Mouse (Mus musculus): ENCODE data around the gene Pth1r. TPM values are rescaled to one million over a fixed set of nuclear protein-coding genes. Genes with fewer than 3 reads are reported as not detected.
A peak's percentile ranks its signal among the peaks of the same experiment; 100 is the strongest.
"Not testable (repeated sequence)": the region's sequence is repeated elsewhere in the genome, so short reads cannot be mapped to it uniquely, and the experiment has no call there.

Pth1r gene
- polyA plus RNA-seq, 1 experiment: 0.11 TPM

DNA sequence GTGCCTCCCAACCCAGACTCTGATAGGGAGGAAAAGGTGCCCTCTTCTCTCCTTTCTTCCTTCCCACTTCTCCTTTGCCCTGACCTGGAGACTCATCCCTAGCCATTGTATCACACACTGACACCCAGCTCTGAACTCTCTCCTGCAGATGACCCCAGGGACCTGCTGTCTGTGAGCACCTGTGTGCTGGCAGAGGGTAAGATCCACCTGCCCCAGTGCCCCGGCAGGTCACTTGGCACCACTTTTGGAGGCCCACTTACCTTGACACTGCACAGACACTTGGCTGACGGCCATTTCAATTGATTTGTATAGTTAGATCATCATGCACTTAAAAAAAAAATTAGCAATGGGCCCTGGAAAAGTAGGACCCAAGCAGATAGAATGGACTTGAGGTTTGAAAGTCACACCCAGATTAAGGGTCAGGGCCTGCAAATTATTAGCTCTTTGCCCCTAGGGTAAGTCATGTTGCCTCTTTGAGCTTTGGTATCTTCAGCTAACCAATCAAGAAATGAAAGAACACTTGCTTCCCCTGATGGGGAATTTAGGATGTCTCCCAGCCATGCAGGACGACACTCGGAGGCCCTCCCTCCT, 51.7 kb downstream of the Pth1r start:
- H3K27me3 ChIP-seq (replicated peaks): no peaks in the 10 kb centered on the region
- TF ChIP-seq FLI1 (IDR thresholded peaks at IDR 0.05; ENCODE audit: low read length) (no peak), GATA1 (IDR thresholded peaks at IDR 0.05; ENCODE audit: borderline replicate concordance, low read length) (no peak)
- peaks cover 66% of the 10 kb centered on the region for H3K4me1 ChIP-seq
- no peaks in the 10 kb centered on the region for H3K9me3 ChIP-seq
- H3K4me3 ChIP-seq (replicated peaks): no peak overlapping the region
- H3K36me3 ChIP-seq (replicated peaks; ENCODE audit: low read length): peaks cover 92% of the 10 kb centered on the region

DNA sequence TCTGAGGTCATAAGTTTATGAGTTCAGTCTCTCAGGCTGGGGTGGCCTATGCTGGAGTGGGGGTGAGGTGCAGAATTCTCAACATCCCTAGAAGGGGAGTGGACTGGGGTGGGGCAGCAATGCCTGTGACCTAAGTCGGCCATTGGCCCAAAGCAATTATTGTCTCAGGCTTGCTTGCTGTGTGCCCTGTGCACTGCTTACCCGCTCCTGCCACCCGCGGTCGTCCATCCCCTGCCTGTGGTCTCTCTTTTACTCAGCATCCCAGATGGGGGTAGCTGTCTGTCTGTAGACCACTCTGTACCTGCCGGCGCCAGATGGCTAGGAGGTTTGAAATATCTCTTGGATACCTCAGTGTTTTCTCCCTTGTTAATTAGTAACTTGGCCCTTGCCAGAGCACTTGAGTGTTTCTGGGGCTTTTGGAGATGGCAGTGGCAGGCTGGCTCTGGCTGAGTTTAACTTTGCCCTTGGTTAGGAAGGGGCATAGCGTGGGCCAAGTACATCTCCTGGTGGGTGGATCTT, 57.6 kb downstream of the Pth1r start:
- Histone ChIP-seq H3K4me3 (replicated peaks) (no peak overlapping the region), H3K27me3 (replicated peaks) (no peaks in the 10 kb centered on the region), H3K4me1 (peaks cover 80% of the 10 kb centered on the region), H3K36me3 (replicated peaks; ENCODE audit: low read length) (peaks cover 77% of the 10 kb centered on the region), H3K9me3 (no peaks in the 10 kb centered on the region)
- no peak for TF ChIP-seq GATA1 (IDR thresholded peaks at IDR 0.05; ENCODE audit: borderline replicate concordance, low read length)
- TF ChIP-seq FLI1 (IDR thresholded peaks at IDR 0.05; ENCODE audit: low read length): no peak

DNA sequence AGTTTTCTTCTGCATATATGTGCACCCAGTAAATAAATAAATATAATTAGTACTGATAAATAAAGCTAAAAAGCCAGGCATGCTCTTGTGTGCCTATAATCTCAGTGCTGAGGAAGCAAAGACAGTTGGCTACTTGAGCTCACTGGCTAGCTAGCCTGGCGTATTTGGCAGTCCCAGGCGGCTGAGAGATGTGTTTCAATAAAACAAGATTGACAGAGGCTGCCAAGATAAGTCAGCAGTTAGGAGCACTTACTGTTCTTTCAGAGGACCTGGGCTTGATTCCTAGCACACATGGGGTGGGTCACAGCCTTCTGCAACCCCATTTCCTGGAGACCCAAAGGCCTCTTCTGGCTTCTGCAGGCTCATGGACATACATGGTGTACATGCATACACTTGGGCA, 59.1 kb downstream of the Pth1r start:
- TF ChIP-seq FLI1 (IDR thresholded peaks at IDR 0.05; ENCODE audit: low read length) (no peak), GATA1 (IDR thresholded peaks at IDR 0.05; ENCODE audit: borderline replicate concordance, low read length) (no peak)
- no peak overlapping the region for H3K4me3 ChIP-seq (replicated peaks)

DNA sequence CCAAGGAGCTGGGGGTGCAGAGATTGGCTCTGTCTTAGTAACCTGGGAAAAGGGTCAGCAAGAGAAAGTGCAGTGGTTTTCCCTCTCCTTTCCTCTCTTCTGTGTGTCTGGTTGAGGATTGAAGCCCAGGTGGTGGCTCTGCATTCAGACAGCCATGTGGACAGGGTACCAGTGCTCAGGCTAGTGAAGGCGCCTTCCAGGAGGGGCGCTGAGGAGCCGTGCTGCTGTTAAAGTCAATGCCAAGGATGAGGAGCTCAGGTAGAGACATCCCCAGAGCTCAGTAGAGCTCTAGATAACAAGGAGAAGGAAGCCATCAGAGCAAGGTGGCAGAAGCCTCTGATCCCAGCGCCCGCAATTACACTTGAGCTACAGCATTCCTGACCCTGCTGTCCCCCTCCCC, 59.9 kb downstream of the Pth1r start:
- H3K36me3 ChIP-seq (replicated peaks; ENCODE audit: low read length): peaks cover 60% of the 10 kb centered on the region
- no peaks in the 10 kb centered on the region for H3K9me3 ChIP-seq
- H3K4me3 ChIP-seq (replicated peaks): no peak overlapping the region
- H3K27me3 ChIP-seq (replicated peaks): no peaks in the 10 kb centered on the region
- TF ChIP-seq FLI1 (IDR thresholded peaks at IDR 0.05; ENCODE audit: low read length): no peak
- no peak for TF ChIP-seq GATA1 (IDR thresholded peaks at IDR 0.05; ENCODE audit: borderline replicate concordance, low read length)
- H3K4me1 ChIP-seq: peaks cover 90% of the 10 kb centered on the region

More for the DNA sequence above, 59.1 kb downstream of the Pth1r start:
- H3K27me3 ChIP-seq (replicated peaks): no peaks in the 10 kb centered on the region
- H3K4me1 ChIP-seq: peaks cover 85% of the 10 kb centered on the region
- peaks cover 64% of the 10 kb centered on the region for H3K36me3 ChIP-seq (replicated peaks; ENCODE audit: low read length)
- H3K9me3 ChIP-seq: no peaks in the 10 kb centered on the region

DNA sequence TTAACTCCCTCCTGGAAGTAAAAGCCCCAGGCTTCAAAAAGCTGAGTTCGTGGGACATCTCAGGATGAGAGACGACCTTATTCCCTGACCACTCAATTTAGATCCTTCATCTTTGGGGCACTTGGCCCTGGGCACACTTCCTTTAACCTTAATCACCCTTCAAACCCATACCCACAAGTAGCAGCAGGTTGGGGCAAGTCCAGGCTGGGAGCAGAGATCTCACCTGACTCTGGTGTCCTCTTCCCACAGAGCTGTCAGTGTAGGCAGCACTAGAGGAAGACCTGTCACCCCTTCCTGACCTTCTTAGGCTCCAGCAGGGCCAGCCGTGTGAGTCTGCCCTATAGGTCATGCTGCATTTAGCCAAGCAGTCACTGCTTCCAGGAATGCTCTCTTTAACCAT, 60.5 kb downstream of the Pth1r start:
- Histone ChIP-seq H3K36me3 (replicated peaks; ENCODE audit: low read length) (peaks cover 57% of the 10 kb centered on the region), H3K4me3 (replicated peaks) (no peak overlapping the region), H3K9me3 (no peaks in the 10 kb centered on the region), H3K27me3 (replicated peaks) (no peaks in the 10 kb centered on the region), H3K4me1 (peaks cover 95% of the 10 kb centered on the region)
- no peak for TF ChIP-seq FLI1 (IDR thresholded peaks at IDR 0.05; ENCODE audit: low read length)
- TF ChIP-seq GATA1 (IDR thresholded peaks at IDR 0.05; ENCODE audit: borderline replicate concordance, low read length): no peak

DNA sequence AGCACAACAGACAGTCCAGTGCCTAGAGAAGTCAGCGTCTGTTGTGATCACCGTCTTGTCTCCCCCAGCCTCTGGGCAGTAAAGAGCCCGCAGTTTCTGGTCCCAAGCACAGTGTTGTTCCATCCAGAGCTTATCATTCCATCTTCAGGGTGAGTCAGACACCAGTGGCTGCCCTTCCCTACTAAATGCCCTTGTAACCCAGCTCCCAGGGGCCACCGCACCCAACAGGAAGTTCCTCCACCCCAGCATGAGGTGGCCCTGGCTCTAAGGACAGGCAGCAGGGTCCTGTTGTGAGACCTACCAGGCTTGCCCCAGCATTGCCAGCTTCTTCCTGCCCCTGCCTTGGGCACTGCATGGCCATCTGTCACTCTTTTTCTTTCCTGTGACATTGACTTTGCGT, 61.4 kb downstream of the Pth1r start:
- Histone ChIP-seq H3K9me3 (no peaks in the 10 kb centered on the region), H3K27me3 (replicated peaks) (no peaks in the 10 kb centered on the region), H3K4me1 (peaks cover 95% of the 10 kb centered on the region), H3K4me3 (replicated peaks) (peak overlapping the region; percentile 86), H3K36me3 (replicated peaks; ENCODE audit: low read length) (peaks cover 57% of the 10 kb centered on the region)
- no peak for TF ChIP-seq GATA1 (IDR thresholded peaks at IDR 0.05; ENCODE audit: borderline replicate concordance, low read length)
- no peak for TF ChIP-seq FLI1 (IDR thresholded peaks at IDR 0.05; ENCODE audit: low read length)

DNA sequence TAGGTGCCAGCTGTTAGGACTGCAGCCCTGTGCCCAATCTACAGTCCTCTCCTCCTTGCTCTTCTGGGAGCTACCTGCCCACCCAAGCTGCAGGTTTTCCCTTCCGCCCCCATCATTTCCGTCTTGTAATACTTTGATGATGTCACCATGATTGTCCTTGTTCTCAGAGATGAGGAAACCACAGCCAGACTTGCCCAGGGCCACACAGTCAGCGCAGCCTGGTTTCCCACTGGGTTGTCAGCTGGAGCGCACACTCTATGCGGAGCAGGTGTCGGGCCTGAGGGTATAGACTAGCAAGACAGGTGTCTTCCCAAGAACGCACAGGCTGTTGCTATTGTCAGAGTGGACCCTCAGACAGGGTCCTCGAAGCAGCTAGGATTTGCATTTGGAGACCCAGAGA, 61.8 kb downstream of the Pth1r start:
- Histone ChIP-seq H3K9me3 (no peaks in the 10 kb centered on the region), H3K27me3 (replicated peaks) (no peaks in the 10 kb centered on the region), H3K4me1 (peaks cover 92% of the 10 kb centered on the region), H3K4me3 (replicated peaks) (peak overlapping the region; percentile 86), H3K36me3 (replicated peaks; ENCODE audit: low read length) (peaks cover 55% of the 10 kb centered on the region)
- TF ChIP-seq FLI1 (IDR thresholded peaks at IDR 0.05; ENCODE audit: low read length) (no peak), GATA1 (IDR thresholded peaks at IDR 0.05; ENCODE audit: borderline replicate concordance, low read length) (no peak)

DNA sequence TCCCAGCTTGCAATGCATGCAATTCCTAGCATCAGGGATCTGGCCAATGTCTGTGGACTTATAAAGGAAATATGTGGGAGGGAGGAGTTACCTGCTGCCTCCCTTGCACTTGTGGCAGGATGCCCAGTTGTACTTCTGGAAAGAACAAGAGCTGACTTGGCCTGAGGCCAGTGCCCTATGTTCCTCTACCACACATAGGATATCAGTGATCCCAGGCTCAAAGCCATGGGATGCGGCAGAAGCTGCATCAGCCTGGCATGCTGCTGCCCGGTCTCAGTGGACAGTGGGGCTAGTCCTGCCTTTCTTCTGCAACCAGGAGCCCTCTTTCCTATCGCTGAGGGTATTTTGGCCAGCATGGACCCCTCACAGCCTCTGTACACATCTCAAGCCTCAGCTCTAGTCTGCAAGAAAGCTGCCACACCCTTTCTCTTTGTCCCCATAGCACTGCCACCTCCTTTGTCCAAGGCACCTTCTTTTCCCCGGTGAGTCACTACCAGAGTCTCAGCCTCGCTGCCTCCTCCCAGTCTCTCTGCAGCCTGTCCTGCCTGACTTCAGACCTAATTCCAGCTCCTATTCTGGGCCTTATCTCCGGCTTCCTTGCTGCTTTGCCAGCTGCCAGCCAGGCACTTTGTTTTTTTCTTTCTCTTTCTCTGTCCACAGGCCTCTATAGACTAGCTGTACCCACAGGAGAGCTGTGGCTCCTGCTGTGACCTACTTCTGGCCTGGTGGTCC, 62.7 kb downstream of the Pth1r start:
- Histone ChIP-seq H3K4me1 (peaks cover 92% of the 10 kb centered on the region), H3K27me3 (replicated peaks) (no peaks in the 10 kb centered on the region), H3K4me3 (replicated peaks) (peak overlapping the region; percentile 86), H3K36me3 (replicated peaks; ENCODE audit: low read length) (peaks cover 57% of the 10 kb centered on the region), H3K9me3 (no peaks in the 10 kb centered on the region)
- TF ChIP-seq FLI1 (IDR thresholded peaks at IDR 0.05; ENCODE audit: low read length): no peak

DNA sequence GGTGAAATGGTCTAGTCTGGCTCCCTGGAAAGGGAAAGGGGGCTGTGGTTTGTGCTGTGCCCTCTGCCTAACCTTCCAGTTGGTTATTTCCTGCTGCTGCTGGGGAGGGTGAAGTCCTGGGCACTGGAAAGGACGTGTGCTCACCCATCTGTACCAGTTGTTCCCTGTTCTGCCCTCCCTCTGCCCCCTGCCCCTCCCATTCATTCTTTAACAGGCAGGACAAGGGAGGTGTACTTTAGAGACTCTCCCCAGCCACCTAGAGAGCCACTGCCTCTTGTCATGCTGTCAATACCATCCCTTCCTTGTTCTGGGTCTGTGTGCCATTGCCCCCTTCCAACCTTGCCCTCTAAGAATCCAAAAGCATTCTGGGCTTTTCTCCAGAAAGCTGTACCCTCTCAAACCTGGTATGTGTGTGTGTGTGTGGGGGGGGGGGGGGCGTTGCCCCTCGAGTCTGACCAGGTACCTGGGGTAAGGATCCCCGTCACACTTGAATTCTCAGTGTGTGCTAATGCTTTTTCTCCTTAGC, 63.3 kb downstream of the Pth1r start:
- Histone ChIP-seq H3K36me3 (replicated peaks; ENCODE audit: low read length) (peaks cover 56% of the 10 kb centered on the region), H3K9me3 (no peaks in the 10 kb centered on the region), H3K27me3 (replicated peaks) (no peaks in the 10 kb centered on the region), H3K4me1 (peaks cover 92% of the 10 kb centered on the region), H3K4me3 (replicated peaks) (peak overlapping the region; percentile 86)
- TF ChIP-seq GATA1 (IDR thresholded peaks at IDR 0.05; ENCODE audit: borderline replicate concordance, low read length) (no peak), FLI1 (IDR thresholded peaks at IDR 0.05; ENCODE audit: low read length) (no peak)

DNA sequence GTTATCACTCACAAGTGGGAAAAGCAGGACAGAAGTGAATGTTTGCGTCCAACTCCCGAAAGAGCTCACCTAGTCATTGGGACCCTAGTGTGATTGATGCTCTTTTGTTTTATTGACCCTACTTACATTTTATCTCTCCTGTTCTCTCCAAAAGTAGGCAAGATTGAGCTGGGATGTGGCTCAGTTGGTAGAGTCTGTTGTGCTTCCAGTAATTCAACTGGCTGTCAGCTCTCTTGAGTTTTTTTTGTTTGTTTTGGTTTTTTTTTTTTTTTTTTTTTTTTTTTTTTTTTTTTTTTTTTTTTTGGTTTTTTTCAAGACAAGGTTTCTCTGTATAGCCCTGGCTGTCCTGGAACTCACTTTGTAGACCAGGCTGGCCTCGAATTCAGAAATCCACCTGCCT, 64.2 kb downstream of the Pth1r start:
- Histone ChIP-seq H3K4me1 (peaks cover 97% of the 10 kb centered on the region), H3K36me3 (replicated peaks; ENCODE audit: low read length) (peaks cover 52% of the 10 kb centered on the region)
- H3K4me3 ChIP-seq (replicated peaks): not testable (repeated sequence)

More for the DNA sequence above, 64.2 kb downstream of the Pth1r start:
- H3K27me3 ChIP-seq (replicated peaks); H3K9me3 ChIP-seq: not testable (repeated sequence)

Data from megakaryocyte, embryonic 14.5 days (primary cell).